Mouse (Mus musculus) forebrain, postnatal 0 days (tissue): Measurements from ENCODE around the gene Son. TPM values are rescaled to one million over a fixed set of nuclear protein-coding genes. Genes with fewer than 3 reads are reported as not detected.
A peak's percentile ranks its signal among the peaks of the same experiment; 100 is the strongest.

Source experiments
- ATAC-seq: fragments of 200-750 bp; cut with Nextera tagmentation; 2 replicates; pipeline ENCODE4 v1.8.0; 2017; ENCODE audit warnings: mild to moderate bottlenecking, moderate library complexity
- DNase-seq: peaks from one replicate; pipeline ENCODE4 v3.0.0-alpha.2; 2015
- H3K27ac ChIP-seq: fragments of 300-500 bp; sonication (generic); 2 replicates; pipeline ENCODE4 v1.5.1; 2014; ENCODE audit warnings: low read depth, mild to moderate bottlenecking, antibody characterized with exemption, low read length, moderate library complexity, mixed read lengths
- H3K27me3 ChIP-seq: fragments of 300-500 bp; sonication (generic); 2 replicates; pipeline ENCODE4 v1.6.1; 2014; ENCODE audit warnings: mild to moderate bottlenecking, low read length, mixed read lengths; ENCODE audit not compliant: insufficient read depth
- H3K36me3 ChIP-seq: fragments of 300-500 bp; sonication (generic); 2 replicates; pipeline ENCODE4 v1.6.1; 2014; ENCODE audit warnings: mild to moderate bottlenecking, moderate library complexity; ENCODE audit not compliant: insufficient read depth
- H3K4me1 ChIP-seq: fragments of 300-500 bp; sonication (generic); 2 replicates; pipeline ENCODE4 v1.6.1; 2014; ENCODE audit warnings: antibody characterized with exemption; ENCODE audit not compliant: insufficient read depth
- H3K4me2 ChIP-seq: fragments of 300-500 bp; sonication (generic); 2 replicates; pipeline ENCODE4 v1.6.1; 2014; ENCODE audit warnings: low read depth, mild to moderate bottlenecking, moderate library complexity
- H3K4me3 ChIP-seq: fragments of 300-500 bp; sonication (generic); 2 replicates; pipeline ENCODE4 v1.5.1; 2014; ENCODE audit warnings: low read depth, low read length, mixed read lengths
- H3K9ac ChIP-seq: fragments of 300-500 bp; sonication (generic); 2 replicates; pipeline ENCODE4 v1.6.1; 2014; ENCODE audit warnings: mild to moderate bottlenecking
- H3K9me3 ChIP-seq: fragments of 300-500 bp; sonication (generic); 2 replicates; pipeline ENCODE4 v1.6.1; 2016; ENCODE audit warnings: low read length
- CTCF ChIP-seq: sonication (generic); IDR thresholded peaks from 2 replicates; pipeline ENCODE4 v1.5.1; 2016; ENCODE audit warnings: antibody characterized with exemption, control low read depth, low read depth
- WGBS: fragments of 180-500 bp; shearing (Covaris S2); extraction: QIAGEN DNeasy Blood & Tissue Kit; methylation state at CpG from one replicate; pipeline ENCODE4 v1.1.7; 2014; 5-methylcytosine and 5-hydroxymethylcytosine counted together
- polyA plus RNA-seq: library from polyadenylated mRNA; unstranded; fragments of >200 nt; fragmentation: Nextera tagmentation; extraction: Ambion mirVana; gene quantifications from 2 replicates; pipeline ENCODE4 v1.2.1, GENCODE M21; 2015
- total RNA-seq: library from RNA; depleted of rRNA; stranded (reverse); fragments of >200 nt; gene quantifications from 2 replicates; pipeline ENCODE4 v1.2.3, GENCODE M21; 2014

The Son gene
- total and polyA plus RNA-seq, 2 experiments from 2014 or later: 76.7 to 279 TPM

DNA sequence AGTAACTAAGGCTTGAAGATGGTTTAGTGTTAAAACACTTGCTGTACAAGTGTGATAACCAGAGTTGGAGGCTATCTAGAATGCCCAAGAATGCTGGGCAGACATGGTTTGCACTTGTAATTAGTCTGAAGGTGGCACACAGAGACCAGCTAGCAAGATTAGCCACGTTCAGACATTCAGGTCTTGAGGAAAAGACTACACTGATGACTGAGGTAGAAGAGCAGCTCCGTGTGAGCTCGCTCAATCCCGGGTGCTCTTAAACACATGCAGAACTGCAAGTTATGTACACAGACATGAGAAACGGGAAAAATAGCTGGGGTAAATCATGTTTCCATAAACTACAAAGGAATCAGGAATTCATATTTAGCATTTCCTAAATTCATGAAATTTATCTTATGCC is 33.4 kb downstream of the Son start:
- no peaks in the 10 kb centered on the region for H3K4me1 ChIP-seq

DNA sequence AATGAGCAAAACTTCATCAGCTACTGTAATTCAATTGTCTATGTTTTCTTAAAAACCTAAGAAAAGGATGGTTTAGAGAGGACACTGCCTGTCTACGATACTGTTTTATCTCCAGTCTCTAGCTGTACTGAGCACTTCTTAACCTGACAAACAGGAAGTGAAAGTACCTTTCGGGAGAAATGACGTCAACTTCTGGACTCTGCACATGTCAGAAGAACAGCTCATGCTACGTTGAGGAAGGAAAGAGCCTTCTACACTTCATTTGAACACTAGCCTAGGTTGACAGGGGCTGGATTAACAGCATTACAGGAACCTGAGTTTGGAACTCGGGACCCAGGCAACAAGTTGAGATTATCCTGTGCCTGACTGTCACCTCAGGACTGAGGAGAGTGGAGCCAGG is 38.2 kb downstream of the Son start:
- H3K9me3 ChIP-seq: no peaks in the 10 kb centered on the region
- H3K27ac ChIP-seq: no peak overlapping the region
- H3K4me1 ChIP-seq: no peaks in the 10 kb centered on the region
- H3K36me3 ChIP-seq: peaks cover 51% of the 10 kb centered on the region
- H3K4me3 ChIP-seq: no peak overlapping the region
- no peak overlapping the region for H3K9ac ChIP-seq
- 91% methylated on average over 5 of the region's 5 CpGs for WGBS
- DNase-seq (no peak), ATAC-seq (no peak)
- TF ChIP-seq CTCF: no peak
- no peaks in the 10 kb centered on the region for H3K27me3 ChIP-seq
- no peak overlapping the region for H3K4me2 ChIP-seq

More for the DNA sequence above, 33.4 kb downstream of the Son start:
- DNase-seq (no peak), ATAC-seq (no peak)
- TF ChIP-seq CTCF: no peak
- no peaks in the 10 kb centered on the region for H3K27me3 ChIP-seq
- H3K9me3 ChIP-seq: no peaks in the 10 kb centered on the region
- no peak overlapping the region for H3K4me3 ChIP-seq
- H3K4me2 ChIP-seq: no peak overlapping the region
- H3K9ac ChIP-seq: no peak overlapping the region
- peaks cover 77% of the 10 kb centered on the region for H3K36me3 ChIP-seq
- H3K27ac ChIP-seq: no peak overlapping the region
- WGBS: 76% methylated on average over 5 of the region's 5 CpGs

DNA sequence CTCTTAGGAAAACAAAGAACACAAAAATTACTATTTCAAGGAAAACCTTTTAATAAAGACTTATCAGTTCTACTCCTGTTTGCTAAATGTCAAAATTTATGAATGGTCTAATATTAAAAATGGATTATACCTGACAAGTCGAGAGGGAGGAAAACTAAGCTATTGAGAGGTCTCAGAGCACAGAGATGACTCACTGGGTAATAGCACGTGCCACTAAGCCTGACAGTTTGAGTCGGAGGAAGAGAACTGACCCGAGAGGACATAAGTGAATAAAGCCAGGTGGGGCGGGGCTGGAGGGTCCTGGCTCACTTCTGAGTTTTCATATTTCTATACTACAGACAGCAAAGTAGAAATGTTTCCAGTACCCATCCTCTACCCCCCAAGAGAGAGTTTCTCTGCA is 39.1 kb downstream of the Son start:
- Histone ChIP-seq H3K9me3 (no peaks in the 10 kb centered on the region), H3K27ac (no peak overlapping the region), H3K36me3 (peaks cover 46% of the 10 kb centered on the region), H3K4me3 (no peak overlapping the region), H3K4me2 (no peak overlapping the region), H3K4me1 (no peaks in the 10 kb centered on the region), H3K9ac (no peak overlapping the region), H3K27me3 (no peaks in the 10 kb centered on the region)
- WGBS: 81% methylated on average over 5 of the region's 5 CpGs
- no peak for TF ChIP-seq CTCF
- ATAC-seq (no peak), DNase-seq (no peak)

DNA sequence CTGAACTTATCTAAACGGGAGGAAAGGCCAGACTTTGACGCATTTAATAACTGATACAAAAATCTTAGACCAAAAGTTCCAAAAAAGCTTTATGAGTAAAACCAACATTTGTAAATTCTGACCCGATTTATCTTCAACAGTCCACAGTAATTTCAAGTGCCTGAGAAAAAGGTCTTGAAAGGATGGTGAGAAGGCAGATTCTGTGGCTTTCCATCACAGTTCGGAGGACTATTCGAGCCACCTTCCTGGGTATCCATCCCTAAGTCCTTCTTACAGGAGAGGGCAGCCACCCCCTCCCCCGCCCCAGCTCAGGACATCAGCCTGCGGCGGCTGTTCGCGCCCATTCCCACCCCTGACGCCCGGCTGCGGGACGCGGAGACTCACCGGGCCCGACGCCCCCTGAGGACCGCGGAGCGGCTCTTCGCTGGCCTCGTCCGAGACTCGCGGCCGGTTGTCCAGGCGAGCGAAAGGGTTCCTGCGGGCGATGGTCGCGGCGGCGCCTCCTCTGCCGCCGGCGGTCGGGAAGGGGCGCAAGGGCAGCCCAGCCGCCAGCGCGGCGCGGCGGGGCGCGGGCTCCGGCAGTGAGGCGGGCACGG is 40.8 kb downstream of the Son start:
- Histone ChIP-seq H3K4me1 (no peaks in the 10 kb centered on the region), H3K27ac (peak overlapping the region; percentile 87), H3K9me3 (no peaks in the 10 kb centered on the region), H3K4me2 (peak overlapping the region; percentile 90), H3K9ac (peak overlapping the region; percentile 84), H3K27me3 (no peaks in the 10 kb centered on the region), H3K4me3 (peak overlapping the region; percentile 77), H3K36me3 (peaks cover 29% of the 10 kb centered on the region)
- 2% methylated on average over 50 of the region's 51 CpGs for WGBS
- ATAC-seq: peak; percentile 44
- no peak for TF ChIP-seq CTCF
- DNase-seq: peak; percentile 29

DNA sequence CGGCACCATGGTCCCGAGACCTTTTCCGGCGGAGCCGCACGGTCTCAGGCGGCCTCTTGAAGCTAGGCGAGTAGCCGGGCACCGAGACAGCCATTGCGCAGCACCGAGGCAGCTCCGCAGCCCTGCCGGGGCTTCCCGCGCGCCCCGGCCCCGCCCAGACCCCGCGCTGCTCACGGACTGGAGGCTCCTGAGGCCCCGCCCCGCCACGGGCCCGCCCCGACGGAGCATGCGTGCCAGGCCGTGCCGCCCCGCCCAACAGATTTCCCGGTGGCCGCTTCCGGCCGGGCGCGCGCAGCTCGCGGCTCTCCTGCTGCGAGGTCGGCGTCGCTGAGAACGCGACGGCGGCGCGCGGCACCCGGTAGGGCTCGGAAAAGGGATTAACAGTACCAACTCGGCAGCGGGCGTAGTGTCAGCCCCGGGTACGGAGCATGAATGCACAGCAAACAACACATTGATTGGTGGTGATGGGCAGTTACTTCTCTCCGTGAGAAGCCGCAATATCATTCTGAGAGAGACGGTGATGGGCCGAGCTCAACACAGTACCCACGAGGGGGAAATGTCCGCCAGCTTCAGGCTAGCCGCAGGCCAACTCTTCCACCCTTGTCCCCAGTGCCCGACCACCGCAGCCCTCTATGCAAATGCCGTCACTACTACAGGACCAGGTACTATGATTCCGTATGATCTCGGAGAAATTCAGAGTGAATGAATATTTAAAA is 41.5 kb downstream of the Son start, which contains the start of gene Donson:
TSS of gene Donson (minus strand) at position 152 of the 716 bp plus-strand sequence.
- TF ChIP-seq CTCF: peak; percentile 17; the same call in 1 of the 2 replicates
- no peaks in the 10 kb centered on the region for H3K9me3 ChIP-seq
- peak within 1 kb of the TSS; percentile 87 for H3K27ac ChIP-seq
- H3K4me2 ChIP-seq: peak within 1 kb of the TSS; percentile 90
- peaks cover 24% of the 10 kb centered on the region for H3K36me3 ChIP-seq
- ATAC-seq: peak; percentile 99
- DNase-seq: peak; percentile 96
- H3K9ac ChIP-seq: peak within 1 kb of the TSS; percentile 84
- WGBS: under 1% methylated on average over 66 of the region's 71 CpGs
- H3K4me1 ChIP-seq: no peaks in the 10 kb centered on the region
- peak within 1 kb of the TSS; percentile 77 for H3K4me3 ChIP-seq
- no peaks in the 10 kb centered on the region for H3K27me3 ChIP-seq

DNA sequence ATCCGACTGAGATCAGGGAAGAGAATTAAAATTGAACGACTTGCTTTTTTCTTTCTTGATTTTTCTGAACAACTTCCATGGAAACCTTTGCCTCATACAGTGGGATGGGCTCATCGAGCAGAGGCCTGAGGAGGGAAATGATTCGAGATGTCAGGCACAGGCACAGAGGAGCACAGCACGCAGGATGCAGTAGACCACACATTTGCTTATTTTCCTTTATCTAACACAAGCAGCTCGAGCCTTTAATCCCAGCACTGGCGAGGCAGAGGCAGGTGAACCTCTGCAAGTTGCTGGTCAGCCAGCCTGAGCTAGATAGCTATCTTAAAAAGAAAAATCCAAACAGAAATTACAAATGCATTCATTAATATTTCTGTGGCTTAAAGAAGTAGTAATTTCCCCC is 42.5 kb downstream of the Son start:
- H3K9ac ChIP-seq: no peak overlapping the region
- 35% methylated on average over 7 of the region's 7 CpGs for WGBS
- no peak overlapping the region for H3K27ac ChIP-seq
- H3K4me3 ChIP-seq: no peak overlapping the region
- peaks cover 20% of the 10 kb centered on the region for H3K36me3 ChIP-seq
- H3K27me3 ChIP-seq: no peaks in the 10 kb centered on the region
- no peak for ATAC-seq
- no peaks in the 10 kb centered on the region for H3K9me3 ChIP-seq
- no peak for DNase-seq
- no peak for TF ChIP-seq CTCF
- H3K4me1 ChIP-seq: no peaks in the 10 kb centered on the region
- no peak overlapping the region for H3K4me2 ChIP-seq

DNA sequence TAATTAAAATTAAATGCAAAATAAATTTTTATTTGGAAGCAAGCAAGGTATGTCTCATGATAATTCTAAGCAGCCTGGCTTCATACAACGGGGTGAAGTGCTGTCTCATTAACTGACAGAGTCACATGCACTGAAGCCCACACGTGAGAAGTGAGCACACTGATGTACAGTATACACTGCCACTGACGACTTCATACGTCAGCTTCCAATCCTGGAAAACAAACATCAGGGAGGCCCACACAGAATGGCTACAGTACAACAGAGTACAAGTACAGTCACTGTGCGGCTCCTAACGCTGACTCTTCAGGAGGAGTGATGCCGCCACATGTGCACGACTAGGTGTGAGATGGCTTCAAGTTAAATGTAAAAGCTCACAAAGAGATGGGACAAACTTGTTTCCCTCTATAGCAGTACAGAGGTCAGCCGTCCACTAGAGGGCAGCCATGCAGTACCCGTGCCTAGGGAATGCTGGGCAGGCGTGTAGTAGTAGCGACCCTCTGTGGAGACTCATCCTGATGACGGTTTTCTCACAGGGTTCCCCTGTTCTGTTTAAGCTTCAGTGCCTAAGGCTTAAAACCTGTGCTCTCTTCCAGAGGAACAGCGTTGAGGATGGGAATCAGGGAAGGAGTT is 47.3 kb downstream of the Son start:
- DNase-seq (peak; percentile 85), ATAC-seq (peak; percentile 99)
- Histone ChIP-seq H3K27ac (no peak overlapping the region), H3K4me1 (no peaks in the 10 kb centered on the region), H3K4me2 (no peak overlapping the region), H3K36me3 (peaks cover 30% of the 10 kb centered on the region), H3K27me3 (no peaks in the 10 kb centered on the region), H3K9me3 (no peaks in the 10 kb centered on the region), H3K4me3 (no peak overlapping the region), H3K9ac (no peak overlapping the region)
- WGBS: 27% methylated on average over 14 of the region's 14 CpGs
- peak; percentile 93 for TF ChIP-seq CTCF
